Mouse (Mus musculus) stomach, embryonic 15.5 days (tissue): ENCODE results near the gene Prdx5. TPM values are rescaled to one million over a fixed set of nuclear protein-coding genes. Genes with fewer than 3 reads are reported as not detected.
A peak's percentile ranks its signal among the peaks of the same experiment; 100 is the strongest.

Experiments used
- ATAC-seq: fragments of 200-750 bp; cut with Nextera tagmentation; 2 replicates; pipeline ENCODE4 v1.8.0; 2017; ENCODE audit warnings: low read depth, moderate number of reproducible peaks, moderate TSS enrichment; ENCODE audit not compliant: insufficient read depth, low FRiP score
- H3K27ac ChIP-seq: fragments of 300-500 bp; sonication (generic); 2 replicates; pipeline ENCODE4 v1.5.1; 2015; ENCODE audit warnings: mild to moderate bottlenecking, inconsistent platforms
- H3K27me3 ChIP-seq: fragments of 300-500 bp; sonication (generic); replicated peaks from 2 replicates; pipeline ENCODE4 v1.6.1; 2015; ENCODE audit warnings: inconsistent platforms
- H3K36me3 ChIP-seq: fragments of 300-500 bp; sonication (generic); 2 replicates; pipeline ENCODE4 v1.6.1; 2015; ENCODE audit warnings: inconsistent platforms
- H3K4me1 ChIP-seq: fragments of 300-500 bp; sonication (generic); 2 replicates; pipeline ENCODE4 v1.6.1; 2015; ENCODE audit warnings: inconsistent platforms
- H3K4me2 ChIP-seq: fragments of 300-500 bp; sonication (generic); 2 replicates; pipeline ENCODE4 v1.6.1; 2015; ENCODE audit warnings: mild to moderate bottlenecking, inconsistent platforms
- H3K4me3 ChIP-seq: fragments of 300-500 bp; sonication (generic); replicated peaks from 2 replicates; pipeline ENCODE4 v1.5.1; 2015; ENCODE audit warnings: inconsistent platforms
- H3K9ac ChIP-seq: fragments of 300-500 bp; sonication (generic); 2 replicates; pipeline ENCODE4 v1.6.1; 2015; ENCODE audit warnings: inconsistent platforms
- H3K9me3 ChIP-seq: fragments of 300-500 bp; sonication (generic); 2 replicates; pipeline ENCODE4 v1.6.1; 2016; ENCODE audit warnings: inconsistent platforms
- WGBS: fragments of 180-500 bp; shearing (Covaris S2); methylation state at CpG from one replicate; pipeline ENCODE4 v1.1.7; 2015; 5-methylcytosine and 5-hydroxymethylcytosine counted together
- polyA plus RNA-seq: library from polyadenylated mRNA; unstranded; fragments of >200 nt; fragmentation: Nextera tagmentation; extraction: Ambion mirVana; gene quantifications from 2 replicates; pipeline ENCODE4 v1.2.1, GENCODE M21; 2015

Gene Prdx5
- 228 and 279 TPM in 2 replicates for polyA plus RNA-seq

DNA sequence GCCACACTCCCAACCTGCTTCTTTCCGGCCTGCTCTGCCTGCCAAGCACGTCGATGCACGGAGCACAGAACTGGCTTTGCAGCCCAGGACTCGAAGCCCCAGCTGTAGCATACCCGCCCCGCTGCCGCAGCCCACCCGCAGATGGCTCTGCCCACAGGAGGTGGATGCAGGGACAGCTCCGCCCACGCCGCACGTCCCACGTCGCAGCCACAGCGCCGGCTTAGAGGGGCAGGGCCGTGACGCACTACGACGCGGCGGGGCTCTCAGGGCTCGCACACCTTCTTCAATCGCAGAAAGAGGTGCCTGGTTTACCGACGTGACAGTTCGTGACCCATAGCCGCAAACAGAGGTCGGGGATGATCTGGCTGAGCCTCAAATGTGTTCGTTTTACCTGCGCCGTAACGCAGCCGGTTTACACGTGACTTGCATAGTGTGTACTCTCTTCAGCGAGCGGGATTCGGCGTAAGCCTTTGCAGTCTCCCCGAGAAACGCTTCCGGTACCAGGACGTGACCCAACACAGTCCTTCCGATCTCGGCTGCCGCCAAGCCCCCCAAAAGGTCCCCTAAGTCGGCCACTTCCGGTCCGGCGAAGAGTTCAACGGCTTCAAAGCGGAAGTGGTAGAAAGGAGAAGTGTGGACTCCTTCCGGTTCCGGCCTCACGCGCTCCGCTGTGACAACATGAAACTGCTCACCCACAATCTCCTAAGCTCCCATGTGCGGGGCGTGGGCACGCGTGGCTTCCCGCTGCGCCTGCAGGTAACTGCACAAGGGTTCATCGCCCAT lies at the start of gene Prdx5, which contains the start of gene Trmt112:
Gene Prdx5 (minus strand): TSS at position 600 of the 783 bp plus-strand sequence.
Gene Trmt112 (plus strand): TSS at position 192 of the 783 bp plus-strand sequence.
- Histone ChIP-seq H3K9me3 (no peaks in the 10 kb centered on the region), H3K4me3 (peak within 1 kb of the TSS; percentile 59), H3K4me2 (peak within 1 kb of the TSS; percentile 71), H3K27ac (peak within 1 kb of the TSS; percentile 99), H3K9ac (peak within 1 kb of the TSS; percentile 42), H3K36me3 (peaks cover 39% of the 10 kb centered on the region), H3K27me3 (no peaks in the 10 kb centered on the region), H3K4me1 (peaks cover 23% of the 10 kb centered on the region)
- peak; percentile 93 for ATAC-seq
- WGBS = under 1% methylated on average over 65 of the region's 65 CpGs

GRCm38 (mm10) chr19:6956461-6956860 lies 46.6 kb upstream of the Prdx5 start:
- H3K4me1 ChIP-seq = peaks cover 12% of the 10 kb centered on the region
- 83% methylated on average over 10 of the region's 10 CpGs for WGBS
- no peak for ATAC-seq
- H3K4me3 ChIP-seq = no peak overlapping the region
- no peak overlapping the region for H3K27ac ChIP-seq
- no peak overlapping the region for H3K9ac ChIP-seq
- H3K4me2 ChIP-seq = no peak overlapping the region
- no peaks in the 10 kb centered on the region for H3K27me3 ChIP-seq
- peaks cover 62% of the 10 kb centered on the region for H3K36me3 ChIP-seq
- no peaks in the 10 kb centered on the region for H3K9me3 ChIP-seq

DNA sequence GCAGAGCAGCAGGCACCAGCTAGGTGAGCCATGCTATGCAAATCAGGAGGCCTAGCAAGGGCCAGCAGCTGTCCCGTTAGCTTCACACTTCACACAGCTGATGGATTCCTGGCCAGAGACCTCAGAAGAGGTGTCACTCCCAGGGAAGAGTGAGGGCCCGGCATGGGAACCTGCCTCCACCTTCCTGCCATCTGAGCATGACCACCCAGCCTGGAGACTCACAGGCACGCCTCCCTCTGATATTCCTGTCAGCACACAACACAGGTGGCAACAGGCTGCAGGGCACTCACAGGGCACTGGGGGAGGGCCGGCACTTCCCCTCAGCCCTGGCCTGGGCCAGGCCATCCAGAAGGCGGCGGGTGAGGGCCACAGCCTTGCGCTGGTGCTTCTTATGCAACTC lies 45.5 kb upstream of the Prdx5 start:
- H3K27me3 ChIP-seq = no peaks in the 10 kb centered on the region
- peaks cover 57% of the 10 kb centered on the region for H3K36me3 ChIP-seq
- WGBS = 62% methylated on average over 7 of the region's 7 CpGs
- H3K9me3 ChIP-seq = no peaks in the 10 kb centered on the region
- H3K9ac ChIP-seq = no peak overlapping the region
- H3K4me2 ChIP-seq = no peak overlapping the region
- H3K27ac ChIP-seq = no peak overlapping the region
- no peak for ATAC-seq
- H3K4me3 ChIP-seq = no peak overlapping the region
- H3K4me1 ChIP-seq = peaks cover 12% of the 10 kb centered on the region

DNA sequence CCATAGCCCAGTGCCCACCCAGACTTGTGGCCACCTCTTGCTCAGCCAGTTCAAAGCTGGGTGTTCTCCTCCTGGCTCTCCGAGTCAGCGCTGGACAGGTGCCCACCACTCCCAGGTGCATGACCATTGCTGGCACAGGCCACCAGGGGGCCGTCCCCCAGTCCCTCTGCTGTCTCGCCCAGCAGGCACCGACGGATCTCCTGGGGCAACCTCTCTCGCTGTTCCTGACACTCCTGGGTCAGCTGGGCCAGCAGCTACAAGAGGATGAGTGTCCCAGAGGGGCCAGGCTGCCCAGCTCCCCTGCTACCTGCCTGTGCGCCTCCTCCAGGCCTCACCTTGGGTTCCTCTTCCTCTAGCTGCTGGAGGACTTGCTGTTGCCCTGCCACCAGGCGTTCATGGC lies 44.1 kb upstream of the Prdx5 start:
- Histone ChIP-seq H3K9ac (no peak overlapping the region), H3K4me2 (no peak overlapping the region), H3K4me3 (no peak overlapping the region), H3K36me3 (peaks cover 45% of the 10 kb centered on the region), H3K27me3 (no peaks in the 10 kb centered on the region), H3K27ac (no peak overlapping the region), H3K9me3 (no peaks in the 10 kb centered on the region), H3K4me1 (peaks cover 15% of the 10 kb centered on the region)
- ATAC-seq = no peak
- 49% methylated on average over 9 of the region's 9 CpGs for WGBS

DNA sequence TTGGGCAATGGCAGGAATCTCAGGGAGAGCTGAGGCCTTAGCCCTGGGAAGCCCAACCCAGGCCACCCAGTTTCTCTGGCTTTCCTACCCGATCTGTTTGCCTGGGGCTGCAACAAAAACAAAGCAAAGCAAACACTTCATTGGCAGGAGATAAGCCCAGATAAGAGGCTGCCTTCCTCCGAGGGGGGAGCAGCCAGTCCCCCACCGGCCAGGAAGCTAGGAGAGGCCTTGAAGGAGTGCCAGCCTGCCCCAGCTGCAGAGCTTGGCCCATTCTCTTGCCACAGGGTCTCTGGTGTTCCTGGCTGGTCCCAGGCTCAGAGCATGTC lies 42.8 kb upstream of the Prdx5 start:
- Histone ChIP-seq H3K4me3 (peak overlapping the region; percentile 59), H3K9ac (peak overlapping the region; percentile 4; the same call in 1 of the 2 replicates), H3K4me1 (peaks cover 15% of the 10 kb centered on the region), H3K9me3 (no peaks in the 10 kb centered on the region), H3K36me3 (peaks cover 33% of the 10 kb centered on the region), H3K4me2 (peak overlapping the region; percentile 78), H3K27ac (peak overlapping the region; percentile 97), H3K27me3 (no peaks in the 10 kb centered on the region)
- 8% methylated on average over 3 of the region's 3 CpGs for WGBS
- ATAC-seq = peak; percentile 29

GRCm38 (mm10) chr19:6951994-6952711 lies 42.2 kb upstream of the Prdx5 start:
- ATAC-seq = peak; percentile 29
- WGBS = 3% methylated on average over 31 of the region's 31 CpGs

GRCm38 (mm10) chr19:6951381-6951968 lies 41.6 kb upstream of the Prdx5 start:
- Histone ChIP-seq H3K4me2 (peak overlapping the region; percentile 78), H3K27me3 (no peaks in the 10 kb centered on the region), H3K4me1 (peaks cover 18% of the 10 kb centered on the region), H3K4me3 (peak overlapping the region; percentile 59), H3K36me3 (peaks cover 21% of the 10 kb centered on the region), H3K27ac (peak overlapping the region; percentile 97), H3K9me3 (no peaks in the 10 kb centered on the region), H3K9ac (peak overlapping the region; percentile 75)
- under 1% methylated on average over 35 of the region's 35 CpGs for WGBS
- peak; percentile 72 for ATAC-seq

More at GRCm38 (mm10) chr19:6951994-6952711, 42.2 kb upstream of the Prdx5 start:
- peak overlapping the region; percentile 97 for H3K27ac ChIP-seq
- H3K36me3 ChIP-seq = peaks cover 28% of the 10 kb centered on the region
- peaks cover 16% of the 10 kb centered on the region for H3K4me1 ChIP-seq
- H3K9ac ChIP-seq = peak overlapping the region; percentile 4
- H3K27me3 ChIP-seq = no peaks in the 10 kb centered on the region
- peak overlapping the region; percentile 78 for H3K4me2 ChIP-seq
- H3K9me3 ChIP-seq = no peaks in the 10 kb centered on the region
- peak overlapping the region; percentile 59 for H3K4me3 ChIP-seq

DNA sequence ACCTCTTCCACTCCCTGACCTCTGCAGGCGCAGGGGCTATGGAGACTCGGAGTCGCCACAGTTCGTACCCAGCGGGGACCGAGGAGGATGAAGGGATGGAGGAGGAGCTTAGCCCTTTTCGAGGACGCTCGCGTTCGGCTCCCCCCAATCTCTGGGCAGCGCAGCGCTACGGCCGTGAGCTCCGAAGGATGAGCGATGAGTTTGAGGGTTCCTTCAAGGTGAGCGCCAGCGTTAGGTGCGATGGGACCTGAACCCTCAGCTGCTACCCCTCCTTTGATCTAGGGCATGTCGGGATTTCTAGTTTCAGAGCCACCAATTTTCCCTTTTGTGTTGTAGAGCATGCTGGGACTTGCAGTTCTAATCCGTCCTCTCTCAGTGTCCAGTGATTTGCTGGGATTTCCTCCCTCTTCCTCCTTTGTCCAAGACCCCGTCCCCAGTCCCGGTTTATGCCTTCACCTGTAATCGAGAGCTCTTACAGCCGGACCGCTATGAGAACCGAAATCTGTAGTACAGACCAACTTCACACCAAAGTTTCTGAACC lies 40.8 kb upstream of the Prdx5 start:
- Histone ChIP-seq H3K4me2 (peak overlapping the region; percentile 78), H3K4me3 (peak overlapping the region; percentile 59), H3K36me3 (peaks cover 14% of the 10 kb centered on the region), H3K9me3 (no peaks in the 10 kb centered on the region), H3K4me1 (peaks cover 18% of the 10 kb centered on the region), H3K27ac (peak overlapping the region; percentile 97), H3K27me3 (no peaks in the 10 kb centered on the region), H3K9ac (peak overlapping the region; percentile 75)
- ATAC-seq = peak; percentile 15; the same call in 1 of the 2 replicates
- WGBS = under 1% methylated on average over 28 of the region's 28 CpGs

- H3K9ac ChIP-seq = no peak overlapping the region
- H3K9me3 ChIP-seq = no peaks in the 10 kb centered on the region
- no peaks in the 10 kb centered on the region for H3K27me3 ChIP-seq
- ATAC-seq = no peak
- peak overlapping the region; percentile 78 for H3K4me2 ChIP-seq
- 58% methylated on average over 5 of the region's 5 CpGs for WGBS
- H3K4me1 ChIP-seq = peaks cover 18% of the 10 kb centered on the region
- peak overlapping the region; percentile 59 for H3K4me3 ChIP-seq
- peak overlapping the region; percentile 97; the same call in 1 of the 2 replicates for H3K27ac ChIP-seq
- peaks cover 7% of the 10 kb centered on the region; the same call in 1 of the 2 replicates for H3K36me3 ChIP-seq
These were observed 40.0 kb upstream of the Prdx5 start for GRCm38 (mm10) chr19:6949951-6950350.

- no peak overlapping the region for H3K4me3 ChIP-seq
- WGBS = 80% methylated on average over 5 of the region's 5 CpGs
- 0 out of 2 replicates have a peak overlapping the region, but pooled peaks have one; percentile 78 for H3K4me2 ChIP-seq
- H3K27me3 ChIP-seq = no peaks in the 10 kb centered on the region
- H3K9me3 ChIP-seq = no peaks in the 10 kb centered on the region
- ATAC-seq = no peak
- H3K4me1 ChIP-seq = peaks cover 18% of the 10 kb centered on the region
- H3K27ac ChIP-seq = no peak overlapping the region
- H3K9ac ChIP-seq = no peak overlapping the region
- H3K36me3 ChIP-seq = 0 out of 2 replicates have a peak, but pooled peaks cover 4% of the 10 kb centered on the region
These were observed 39.6 kb upstream of the Prdx5 start for GRCm38 (mm10) chr19:6949532-6949931.

DNA sequence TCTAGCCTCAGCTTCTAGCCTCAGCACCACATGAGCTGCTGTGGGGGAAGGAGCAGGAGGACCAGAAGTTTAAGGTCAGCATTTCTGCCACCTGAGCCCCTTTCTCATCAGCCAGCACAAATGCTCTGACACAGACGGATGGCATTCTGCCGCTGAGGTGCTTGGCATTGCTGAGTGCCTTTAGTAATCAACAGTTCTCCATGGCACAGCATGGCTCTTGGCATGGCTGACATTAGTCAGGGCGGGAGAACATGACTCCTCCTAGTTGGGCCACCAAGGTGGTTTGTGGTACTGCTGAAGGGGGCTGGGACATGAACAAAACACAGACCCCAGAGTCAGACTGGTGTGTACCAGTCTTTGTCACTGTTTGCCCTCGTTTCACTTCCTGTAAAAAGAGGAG lies 38.3 kb upstream of the Prdx5 start:
- Histone ChIP-seq H3K27ac (no peak overlapping the region), H3K4me2 (no peak overlapping the region), H3K4me3 (no peak overlapping the region), H3K4me1 (peaks cover 20% of the 10 kb centered on the region), H3K9me3 (no peaks in the 10 kb centered on the region), H3K27me3 (no peaks in the 10 kb centered on the region), H3K36me3 (no peaks in the 10 kb centered on the region), H3K9ac (no peak overlapping the region)
- ATAC-seq = no peak
- 84% methylated on average over 4 of the region's 4 CpGs for WGBS
